Mouse (Mus musculus): ENCODE measurements around the gene Ehd2.

GRCm38 (mm10) chr7:15907971-15908590, 59.3 kb downstream of the Ehd2 start:
- TF ChIP-seq CTCF (IDR thresholded peaks at IDR 0.05; ENCODE audit: low read depth, low read length) = no peak
- TF ChIP-seq POLR2A (IDR thresholded peaks at IDR 0.05; ENCODE audit: insufficient read depth, low read length) = no peak

Measured in ES-Bruce4 (cell line).